Mouse (Mus musculus): ENCODE results near the gene Tmem206.

GRCm38 (mm10) chr1:191293051-191293450 lies 32.7 kb upstream of the Tmem206 start:
- TF ChIP-seq CTCF (conservative IDR thresholded peaks at IDR 0.05; ENCODE audit: insufficient read depth, insufficient read length, low read depth, low read length): no peak
- TF ChIP-seq POLR2A (IDR thresholded peaks at IDR 0.05; ENCODE audit: low read depth, low read length): no peak

All from kidney, adult 2 months (tissue).